Mouse (Mus musculus) ovary, postnatal 14 days (tissue): Measurements from ENCODE around the gene Hoxd11.

Experiments
- DNase-seq: peaks from one replicate; pipeline ENCODE4 v3.0.0; 2022; ENCODE audit warnings: low spot score

The Hoxd11 gene

DNA sequence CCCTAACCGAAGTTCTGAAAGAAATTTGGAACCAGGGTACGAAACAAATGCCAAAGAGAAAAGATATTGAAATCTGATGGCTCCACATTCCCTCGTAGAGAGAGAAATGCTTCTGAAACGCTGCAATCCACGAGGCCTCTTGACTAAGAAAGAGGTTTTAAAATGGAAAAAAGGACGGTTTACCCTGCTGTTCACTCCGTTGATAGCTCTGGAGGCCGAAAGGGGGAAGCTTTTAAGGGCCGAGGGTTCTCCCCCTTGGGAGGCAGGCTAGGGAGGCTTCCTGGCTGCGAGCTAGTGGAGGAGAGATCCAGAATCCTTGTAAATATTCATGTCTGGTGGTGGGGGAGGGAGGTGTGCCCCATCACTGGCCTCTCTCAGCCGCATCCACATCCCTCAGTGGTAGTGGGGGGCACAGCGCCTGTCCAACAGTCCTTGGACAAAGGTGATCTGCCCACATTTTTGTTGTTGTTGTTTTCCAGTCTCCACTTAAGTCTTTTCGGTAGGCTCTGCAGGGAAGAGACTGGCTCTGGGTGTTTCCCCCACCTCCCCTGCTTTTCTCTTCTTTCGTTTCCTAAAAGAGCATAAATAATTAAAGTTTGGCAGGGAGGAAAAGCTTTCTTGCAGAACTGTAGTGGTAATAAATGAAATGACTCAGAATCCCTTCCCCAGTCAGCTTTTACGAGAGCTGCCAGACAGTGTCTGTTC lies at the start of gene Hoxd11:
TSS of gene Hoxd11 (plus strand) at position 667 of the 705 bp plus-strand sequence.
- DNase-seq = no peak

DNA sequence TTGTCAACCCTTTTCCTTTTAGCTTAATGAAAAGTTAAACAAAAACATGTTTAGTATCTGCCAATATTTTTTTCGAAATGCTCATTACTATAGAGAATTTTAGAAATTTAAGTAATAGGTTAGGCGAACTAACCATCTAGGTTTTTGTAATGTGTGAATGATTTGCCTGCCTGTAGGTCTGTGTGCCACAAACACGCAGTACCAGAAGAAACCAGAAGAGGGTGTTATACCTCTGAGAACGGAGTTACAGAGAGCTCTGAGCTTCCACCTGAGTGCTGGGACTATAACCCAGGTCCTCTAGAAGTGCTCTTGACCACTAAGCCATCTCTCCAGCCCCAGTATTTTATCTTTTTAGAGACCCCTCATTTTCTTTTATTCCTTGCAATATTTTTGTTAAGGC lies 43.9 kb upstream of the Hoxd11 start:
- DNase-seq = no peak

DNA sequence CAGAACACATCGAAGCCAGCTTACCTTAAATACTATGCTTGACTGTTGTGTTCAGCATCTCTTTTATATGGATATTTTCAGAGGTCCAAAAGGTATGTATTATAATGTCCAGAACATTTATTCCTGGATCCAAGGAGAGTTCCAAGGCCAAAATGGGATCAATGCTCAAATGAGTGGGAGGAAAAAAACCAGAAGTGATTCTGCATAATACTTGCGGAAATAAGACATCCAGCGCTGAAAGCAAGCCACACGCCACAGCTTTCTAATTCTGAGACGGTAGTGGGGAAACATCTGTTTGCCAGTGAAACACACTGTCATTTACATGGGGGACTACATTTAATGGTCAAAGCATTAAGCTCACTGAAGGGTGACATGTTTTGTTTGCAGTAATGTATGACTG lies 36.9 kb upstream of the Hoxd11 start:
- DNase-seq = no peak

DNA sequence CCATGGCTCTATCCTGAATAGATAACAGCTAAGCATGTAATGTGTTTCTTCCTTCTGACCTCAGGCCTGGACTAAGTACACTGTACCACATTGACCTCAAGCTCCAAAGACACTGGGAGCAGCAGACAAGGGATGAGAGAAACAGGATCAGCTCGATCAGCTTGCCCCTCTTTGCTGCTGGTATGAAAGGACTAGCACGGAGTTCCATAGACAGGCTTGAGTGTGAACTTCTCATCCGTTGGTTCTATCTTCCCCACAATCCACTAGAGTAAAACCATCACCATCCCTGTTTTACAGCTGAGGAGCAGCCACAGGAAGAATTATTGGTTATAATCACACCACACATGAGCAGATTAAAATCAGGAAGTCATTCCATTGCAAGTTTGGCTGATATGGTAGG lies 33.7 kb upstream of the Hoxd11 start:
- no peak for DNase-seq

DNA sequence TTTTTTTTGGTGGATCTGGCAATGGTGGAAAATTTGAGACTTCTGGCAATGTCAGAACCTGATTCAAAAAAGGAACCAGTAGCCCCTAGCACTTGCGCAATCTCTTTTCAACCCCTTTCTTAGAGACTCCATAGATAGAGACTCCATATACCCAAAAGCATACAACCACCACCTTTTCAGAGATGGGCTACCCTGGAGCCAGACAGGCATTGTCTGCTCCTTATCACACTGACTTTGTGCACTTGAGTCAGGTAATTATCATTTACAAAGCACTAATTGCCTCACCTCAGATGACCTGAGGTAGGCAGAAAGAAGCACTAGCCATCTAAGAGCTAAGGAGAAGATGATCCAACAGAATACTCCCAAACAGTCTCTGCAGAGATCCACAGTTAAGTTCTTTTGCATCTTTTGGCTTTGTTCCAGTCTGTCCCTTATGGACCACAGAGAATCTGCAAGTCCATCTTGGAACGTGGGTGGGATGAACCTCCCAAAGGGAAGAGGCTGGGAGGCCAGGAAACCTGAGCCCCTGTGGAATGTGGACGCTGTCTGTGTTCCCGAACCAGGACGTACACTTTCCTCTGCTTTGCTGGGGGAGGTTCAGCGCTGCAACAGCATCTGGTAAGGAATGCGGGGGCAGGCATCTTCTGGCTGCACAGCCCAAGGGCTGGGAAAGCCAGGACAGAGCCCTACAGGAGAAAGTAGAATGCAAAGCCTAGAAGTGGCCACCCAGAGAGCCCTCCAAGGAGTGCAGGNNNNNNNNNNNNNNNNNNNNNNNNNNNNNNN lies 32.1 kb upstream of the Hoxd11 start:
- no peak for DNase-seq

DNA sequence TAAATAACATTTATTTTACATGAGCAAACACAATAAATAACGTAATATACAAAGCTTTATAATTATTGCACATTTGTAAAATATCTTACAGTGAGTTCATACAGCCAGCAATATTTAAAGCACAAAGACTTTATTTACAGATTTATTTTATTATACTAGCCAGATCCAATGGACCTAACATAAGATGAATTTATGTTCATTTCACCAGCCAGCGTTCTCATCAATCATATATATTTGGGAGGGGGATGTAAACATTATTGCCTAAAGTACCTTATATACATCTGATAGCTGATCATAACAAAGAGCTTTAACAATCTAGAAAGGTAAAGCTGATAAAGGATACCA lies 26.4 kb upstream of the Hoxd11 start:
- DNase-seq = no peak

DNA sequence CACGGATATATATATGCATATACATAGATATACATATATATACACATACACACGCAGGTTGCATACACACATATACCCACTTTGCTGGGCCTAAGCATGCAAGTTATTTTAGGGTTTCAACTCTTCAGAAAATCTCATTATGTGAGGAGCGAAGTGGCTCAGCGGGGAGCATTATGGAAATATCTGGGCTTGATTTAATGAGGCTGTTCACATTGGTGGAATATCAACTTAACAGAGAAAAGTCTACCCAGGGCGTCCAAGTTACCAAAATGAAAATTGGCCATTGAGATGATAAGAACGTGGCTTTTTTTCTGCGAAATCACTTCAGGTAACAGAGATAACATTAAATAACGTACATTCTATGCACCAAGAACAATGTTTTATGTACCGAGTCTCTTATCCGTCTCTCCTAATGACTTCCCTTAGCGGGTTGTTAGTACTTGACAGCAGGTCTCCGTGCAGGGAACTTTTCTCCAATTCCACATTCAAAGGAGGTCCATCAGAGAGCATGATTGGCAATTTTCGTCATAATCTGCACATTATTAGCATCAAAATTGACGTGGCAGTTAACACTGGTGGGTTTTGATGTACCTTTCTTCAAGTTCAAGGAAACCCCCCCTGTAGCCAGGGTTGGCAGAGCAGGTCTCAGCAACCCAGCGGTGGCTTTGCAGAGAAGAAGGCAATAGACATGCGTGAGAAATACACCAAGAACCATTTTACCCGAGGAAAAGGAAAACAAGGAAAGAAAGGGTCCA lies 25.4 kb upstream of the Hoxd11 start:
- no peak for DNase-seq

DNA sequence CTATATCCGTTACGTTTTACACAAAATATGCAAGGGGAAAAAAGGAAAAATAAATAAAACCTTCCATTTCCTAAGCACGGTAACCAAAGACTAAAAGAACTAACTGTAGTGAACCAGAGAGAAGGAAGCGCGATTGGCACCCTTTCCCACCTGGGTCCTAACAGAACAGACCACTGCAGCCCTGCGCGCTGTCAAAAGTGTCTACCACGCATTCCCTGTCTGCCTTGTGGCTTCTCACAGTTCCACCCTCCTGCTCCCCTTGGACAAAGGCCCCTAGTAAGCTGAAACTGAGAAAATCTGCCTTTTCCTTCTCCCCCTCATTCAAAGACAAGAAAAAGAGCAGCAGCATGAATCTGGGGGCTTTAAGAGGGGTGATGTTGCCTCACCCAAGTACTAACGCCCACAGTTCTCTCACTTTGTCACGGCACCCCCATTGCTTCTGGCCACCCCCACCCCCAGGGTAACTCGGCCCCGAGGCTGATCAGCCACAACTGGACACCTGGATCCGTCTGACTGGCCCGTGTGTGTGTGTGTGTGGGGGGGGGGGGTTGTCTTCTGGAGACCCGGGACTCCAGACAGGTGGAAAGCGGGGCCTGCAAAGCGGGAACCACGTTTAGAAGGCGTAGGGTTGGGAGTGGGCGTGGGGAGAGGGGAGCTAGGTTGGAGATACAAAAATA lies 24.5 kb upstream of the Hoxd11 start:
- no peak for DNase-seq

DNA sequence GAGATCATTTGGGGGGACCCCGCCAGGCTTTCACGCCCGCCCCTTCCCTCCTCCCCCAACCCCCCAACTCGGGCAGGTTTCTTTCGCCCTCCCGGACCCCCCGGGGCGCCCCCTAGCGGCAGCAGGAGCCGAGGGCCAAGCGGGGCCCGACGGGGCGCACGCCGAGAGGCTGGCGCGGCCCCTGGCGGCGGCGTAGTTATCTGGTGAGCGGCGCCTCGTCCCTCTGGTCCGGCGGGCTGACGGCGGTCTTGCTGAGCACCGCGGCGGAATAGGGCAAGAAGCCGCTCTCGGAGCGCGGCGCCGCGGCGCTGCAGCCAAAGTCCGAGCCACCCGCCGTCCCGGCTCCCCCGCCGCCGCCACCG lies 24.0 kb upstream of the Hoxd11 start:
- no peak for DNase-seq

DNA sequence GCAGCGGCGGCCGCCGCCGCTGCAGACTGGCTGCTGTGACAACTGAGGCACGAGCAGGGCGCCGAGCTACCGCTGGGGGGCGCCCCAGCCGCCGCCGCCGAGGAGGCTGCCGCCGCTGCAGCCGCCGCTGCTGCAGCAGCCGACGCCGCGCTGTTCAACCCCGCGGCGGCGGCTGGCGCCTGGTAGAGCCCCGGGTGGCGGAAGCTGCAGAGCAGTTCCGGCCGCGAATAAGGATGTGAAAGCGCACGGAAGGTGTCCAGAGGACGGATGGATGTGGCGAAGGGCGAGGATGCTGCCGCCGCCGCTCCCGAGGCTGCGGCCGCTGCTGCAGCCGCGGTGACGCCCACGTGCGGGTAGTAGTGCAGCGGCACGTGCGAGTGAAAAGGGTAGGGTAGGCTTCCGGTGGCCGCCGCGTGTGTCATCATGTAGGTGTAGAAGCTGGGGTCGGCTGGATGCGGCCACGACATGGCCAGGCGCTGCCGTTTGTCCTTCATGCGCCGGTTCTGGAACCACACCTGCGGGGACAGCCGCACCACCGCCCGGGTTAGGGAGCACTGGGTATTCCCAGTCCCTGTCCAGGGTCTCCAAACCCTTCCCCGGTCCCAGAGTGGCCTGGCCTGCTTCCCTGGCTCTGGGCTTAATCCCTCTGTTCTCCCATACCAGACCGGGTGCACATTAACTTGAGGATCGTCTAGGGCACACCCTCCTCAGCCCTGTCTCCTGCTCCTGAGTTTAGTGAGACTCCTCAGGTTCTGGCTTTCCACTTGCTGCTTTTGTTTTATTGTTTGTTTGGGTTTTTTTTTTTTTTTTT lies 23.3 kb upstream of the Hoxd11 start:
- no peak for DNase-seq

DNA sequence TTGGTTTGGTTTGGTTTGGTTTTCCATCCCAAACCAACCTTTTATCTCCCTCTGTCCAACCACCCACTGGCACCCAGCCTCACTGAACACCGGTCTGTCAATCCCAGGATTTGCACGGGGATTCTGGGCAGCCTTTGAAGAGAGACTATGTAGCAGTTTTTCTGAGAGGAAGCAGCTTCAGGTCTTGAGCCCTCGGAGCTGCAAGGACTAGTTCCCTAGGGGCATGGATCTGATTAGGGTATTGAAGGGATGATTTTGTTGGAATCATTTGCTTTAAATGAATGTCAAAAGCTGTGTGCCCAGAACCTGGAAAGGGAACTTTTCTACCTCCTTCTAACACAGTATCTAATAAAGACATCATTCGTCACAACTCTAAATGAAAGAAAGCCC lies 22.7 kb upstream of the Hoxd11 start:
- no peak for DNase-seq

DNA sequence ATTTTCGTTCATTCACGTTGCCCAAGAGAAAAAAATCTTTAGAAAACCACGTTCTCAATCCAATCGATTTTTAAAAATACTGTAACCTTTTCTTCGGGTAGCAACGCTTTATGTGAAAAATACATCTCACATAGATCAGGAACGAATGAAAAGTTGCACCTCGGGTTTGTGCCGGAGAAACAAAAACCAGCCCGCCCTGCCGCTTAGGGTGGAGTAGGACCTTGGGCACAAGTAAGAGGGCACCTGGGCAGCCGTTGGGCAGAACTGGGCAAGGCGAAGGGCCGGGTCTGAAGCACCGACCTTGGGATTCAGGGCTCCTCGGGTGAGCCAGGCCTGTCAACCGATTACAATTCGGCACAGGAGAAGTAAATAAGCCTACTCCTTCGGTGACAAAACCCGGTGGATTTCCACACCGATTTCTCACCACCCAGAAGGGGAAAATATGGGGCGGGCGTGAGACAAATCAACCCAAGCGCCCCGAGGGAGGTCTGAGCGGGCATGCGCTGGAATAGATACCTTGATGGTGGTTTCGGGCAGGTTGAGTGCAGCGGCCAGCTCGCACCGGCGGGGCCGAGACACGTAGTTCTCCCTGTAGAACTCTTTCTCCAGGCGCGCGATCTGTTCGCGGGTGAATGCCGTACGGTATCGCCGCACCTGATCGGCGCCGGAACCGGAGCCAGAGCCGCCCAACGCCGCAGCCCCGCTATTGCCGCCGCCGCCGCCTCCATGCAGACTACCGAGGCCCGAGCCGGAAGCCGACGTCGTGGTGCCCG lies 21.9 kb upstream of the Hoxd11 start:
- DNase-seq = no peak

DNA sequence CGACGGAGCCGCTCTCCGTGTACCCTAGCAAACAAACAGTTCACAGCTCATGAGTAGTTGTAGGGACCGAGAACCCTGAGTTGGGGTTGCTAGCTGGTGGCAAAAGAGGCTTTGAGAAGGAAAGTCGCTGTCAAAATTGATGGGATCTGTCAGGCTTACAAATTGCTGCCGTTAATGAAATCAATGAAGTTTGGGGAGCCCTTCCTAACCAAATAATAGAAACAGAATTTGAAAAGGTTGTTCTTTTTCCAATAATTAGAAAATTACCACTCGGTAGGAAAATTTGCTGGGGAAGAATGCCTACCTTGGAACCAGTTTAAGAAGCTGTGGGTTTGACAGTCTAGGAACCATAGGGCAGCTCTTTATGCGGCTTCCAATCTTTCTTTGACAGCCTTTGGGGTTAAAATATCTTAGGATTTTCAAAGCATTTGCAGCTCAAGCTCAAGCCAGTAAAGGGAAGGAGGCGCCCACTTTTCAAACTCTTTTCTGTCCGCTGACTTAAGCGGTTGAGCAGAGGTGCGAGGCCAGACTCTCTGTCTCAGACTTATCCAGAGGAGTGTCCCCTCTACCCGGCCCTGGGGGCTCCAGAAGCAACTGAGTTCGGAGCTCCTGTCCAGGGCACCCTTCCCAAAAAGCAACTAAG lies 21.2 kb upstream of the Hoxd11 start:
- DNase-seq = no peak

DNA sequence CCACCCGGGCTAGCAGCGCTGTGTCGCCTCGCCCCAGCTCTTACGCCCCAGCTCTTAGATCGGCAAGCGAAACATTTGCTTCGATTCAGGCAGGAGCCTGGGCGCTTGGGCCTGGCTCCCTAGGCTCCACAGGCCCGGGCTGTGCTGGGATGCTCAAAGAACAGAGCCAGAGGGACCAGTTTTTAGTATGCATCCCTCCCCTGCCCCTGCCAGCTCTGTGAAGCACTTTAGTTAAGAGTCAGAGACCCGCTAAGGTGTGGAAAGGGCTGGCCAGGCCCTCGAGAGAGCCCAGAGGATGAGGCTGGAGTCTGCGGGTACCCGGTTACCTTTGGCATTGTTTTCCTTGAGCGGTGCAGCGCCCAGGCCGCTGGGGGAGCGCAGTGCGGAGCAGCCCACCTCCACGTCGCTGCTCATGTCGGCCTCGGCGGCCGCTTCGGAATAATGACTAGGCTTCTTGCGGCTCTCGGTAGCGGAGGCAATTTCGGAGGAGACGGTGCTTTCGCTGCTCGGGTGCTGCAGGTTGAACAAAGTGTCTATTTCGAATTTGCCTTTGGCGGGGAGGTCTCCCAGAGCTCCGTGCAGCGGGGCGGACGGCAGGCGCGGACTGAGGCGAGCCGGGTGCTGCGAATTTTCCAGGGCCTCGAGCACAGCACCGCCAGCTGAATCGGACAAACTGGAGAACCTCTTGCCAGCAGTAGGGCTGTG lies 20.5 kb upstream of the Hoxd11 start:
- no peak for DNase-seq

DNA sequence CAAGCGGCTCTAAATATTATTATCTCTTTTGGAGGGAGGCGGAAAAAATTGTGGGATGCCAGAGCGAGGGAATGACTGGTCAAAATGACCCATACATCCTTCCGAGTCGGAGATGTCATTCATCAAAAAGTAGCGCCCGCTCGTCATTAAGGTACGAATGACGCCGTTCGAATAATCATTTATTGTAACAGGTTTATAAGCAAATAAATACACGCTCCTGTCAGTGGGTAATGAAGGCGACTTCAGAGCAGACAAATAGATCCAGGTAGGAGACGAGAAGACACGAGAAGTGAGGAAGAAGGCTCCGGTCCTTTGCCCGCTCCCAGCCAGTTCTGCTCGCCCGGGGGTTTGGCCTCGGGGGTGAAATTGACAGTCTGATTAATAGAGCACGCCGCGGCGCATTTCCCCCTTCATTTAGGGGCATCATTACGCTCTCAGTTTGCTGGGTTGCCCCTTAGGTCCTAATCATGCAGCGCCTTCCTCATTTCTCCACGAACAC lies 19.8 kb upstream of the Hoxd11 start, which contains the start of gene Evx2:
TSS of gene Evx2 (minus strand) at position 51 of the 499 bp plus-strand sequence.
- no peak for DNase-seq

DNA sequence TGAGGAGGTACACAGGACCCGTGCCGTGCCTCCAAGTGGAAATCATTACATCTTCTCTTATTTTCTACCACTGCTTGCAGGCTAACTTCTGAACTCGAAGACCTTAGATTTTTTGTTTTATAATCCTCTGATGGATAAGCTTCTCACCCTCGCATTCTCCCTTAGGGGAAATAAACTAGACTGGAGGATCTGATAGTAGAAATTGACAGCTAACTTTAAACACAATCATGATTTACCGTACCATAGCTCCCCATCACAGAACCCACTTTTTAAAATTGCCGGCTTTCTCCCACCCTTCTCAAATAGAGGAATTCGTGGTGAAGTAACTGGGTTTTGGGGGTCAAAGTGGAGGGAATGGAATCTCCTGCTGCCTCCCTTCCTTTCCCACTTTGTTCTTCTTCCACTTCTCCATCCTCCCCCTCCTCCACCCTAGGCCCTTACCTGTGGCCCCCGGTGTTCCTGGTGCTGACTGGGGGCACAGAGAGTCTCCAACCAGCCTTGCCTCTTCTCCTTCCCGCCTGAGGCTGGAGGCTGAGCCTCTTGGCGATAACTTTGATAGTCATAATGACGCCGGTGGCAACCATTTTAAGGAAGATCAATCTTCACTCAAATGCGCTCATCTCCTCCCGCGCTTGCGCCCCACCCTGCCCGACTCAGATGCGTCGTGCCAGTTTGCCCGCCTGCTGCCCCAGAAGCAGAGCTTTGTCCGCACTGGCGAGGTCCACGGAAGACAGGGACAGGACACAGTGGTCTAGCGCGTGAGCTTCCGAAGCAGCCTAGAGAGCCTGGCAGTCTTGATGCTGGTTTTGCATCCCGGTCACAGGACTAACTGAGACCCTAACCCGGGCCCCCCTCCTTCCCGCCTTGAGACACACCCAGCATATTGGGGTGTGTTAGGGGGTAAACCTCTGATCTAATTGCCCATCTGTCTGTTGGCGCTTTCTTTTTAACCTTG lies 18.7 kb upstream of the Hoxd11 start:
- DNase-seq = no peak

DNA sequence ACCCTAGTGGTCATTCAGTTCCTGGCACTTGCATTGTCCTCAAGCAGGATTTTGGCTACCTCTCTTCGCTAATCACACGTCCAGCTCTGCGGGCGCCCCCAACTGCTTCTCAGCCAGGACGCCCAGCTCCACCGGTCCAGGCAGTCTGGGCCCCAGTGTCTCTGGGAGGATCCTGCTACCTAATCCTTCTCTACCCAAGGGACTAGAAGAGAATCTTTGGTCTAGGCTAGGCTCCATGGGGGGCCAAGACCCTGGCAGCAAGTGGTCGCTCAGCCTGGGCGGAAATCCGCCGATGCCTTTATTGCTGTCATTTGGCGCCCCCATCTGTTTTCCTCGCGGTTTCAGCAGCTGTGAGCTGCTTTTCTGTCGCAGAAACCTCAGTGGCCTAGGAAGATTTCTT lies 17.7 kb upstream of the Hoxd11 start:
- no peak for DNase-seq

DNA sequence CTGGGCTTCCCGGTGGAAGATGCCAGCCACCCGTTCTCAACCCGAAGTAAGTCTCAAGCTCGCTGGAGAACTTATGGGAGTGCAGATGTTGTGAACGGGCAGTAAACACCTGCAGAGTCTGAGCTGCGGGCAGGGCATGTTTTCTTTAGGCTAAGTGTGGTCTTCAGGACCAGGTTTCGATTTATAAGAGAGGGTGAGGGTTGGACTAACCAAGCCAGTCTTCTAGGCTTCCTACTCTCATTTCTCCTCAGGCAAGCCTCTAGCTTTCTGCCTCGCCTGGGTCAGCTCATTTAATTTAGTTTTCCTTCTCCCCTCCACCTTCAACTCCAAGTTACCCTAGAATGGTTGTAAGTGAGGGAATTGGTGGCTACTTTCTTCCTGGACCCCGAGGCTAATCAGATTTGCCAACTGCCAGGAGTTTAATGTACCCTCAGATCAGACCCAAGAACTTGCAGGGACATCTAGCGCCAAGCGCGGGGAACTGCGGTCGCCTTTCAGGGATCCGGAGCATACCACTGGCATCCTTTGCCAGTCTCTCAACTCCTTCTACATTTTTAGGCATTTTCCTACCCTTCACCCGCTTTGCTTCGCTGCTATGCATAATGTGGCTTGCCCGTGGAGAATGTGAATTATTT lies 15.9 kb upstream of the Hoxd11 start:
- DNase-seq = no peak
